Mouse (Mus musculus) cortical plate, adult 2 months (tissue): ENCODE data around the gene Yeats2. TPM values are rescaled to one million over a fixed set of nuclear protein-coding genes. Genes with fewer than 3 reads are reported as not detected.
"Not testable (repeated sequence)": the region's sequence is repeated elsewhere in the genome, so short reads cannot be mapped to it uniquely, and the experiment has no call there.

Experiments
- H3K27ac ChIP-seq: fragments of 200-500 bp; 2 replicates; pipeline ENCODE4 v1.5.1; 2012; ENCODE audit warnings: low read length, control low read depth, inconsistent platforms; ENCODE audit not compliant: insufficient read depth
- H3K4me1 ChIP-seq: fragments of 200-500 bp; 2 replicates; pipeline ENCODE4 v1.6.1; 2011; ENCODE audit warnings: low read length; ENCODE audit not compliant: control insufficient read depth, insufficient read depth
- H3K4me3 ChIP-seq: fragments of 200-500 bp; 2 replicates; pipeline ENCODE4 v1.5.1; 2011; ENCODE audit warnings: mild to moderate bottlenecking, low read length, control low read depth; ENCODE audit not compliant: insufficient read depth
- CTCF ChIP-seq: fragments of 200-500 bp; IDR thresholded peaks from 2 replicates; pipeline ENCODE4 v1.5.1; 2011; ENCODE audit warnings: mild to moderate bottlenecking, control low read depth, low read length; ENCODE audit not compliant: insufficient read depth; ENCODE audit errors: extremely low read depth
- POLR2A ChIP-seq: fragments of 200-500 bp; IDR thresholded peaks from 2 replicates; pipeline ENCODE4 v1.6.1; 2011; ENCODE audit warnings: mild to moderate bottlenecking, low read length, control low read depth; ENCODE audit not compliant: insufficient read depth; ENCODE audit errors: extremely low read depth
- polyA plus RNA-seq: library from polyadenylated mRNA; depleted of rRNA; stranded (reverse); fragments of >200 nt; gene quantifications from 2 replicates; pipeline ENCODE4 v1.2.3, GENCODE M21; 2012

Yeats2 gene
- polyA plus RNA-seq, 1 experiment = 35.4 TPM

DNA sequence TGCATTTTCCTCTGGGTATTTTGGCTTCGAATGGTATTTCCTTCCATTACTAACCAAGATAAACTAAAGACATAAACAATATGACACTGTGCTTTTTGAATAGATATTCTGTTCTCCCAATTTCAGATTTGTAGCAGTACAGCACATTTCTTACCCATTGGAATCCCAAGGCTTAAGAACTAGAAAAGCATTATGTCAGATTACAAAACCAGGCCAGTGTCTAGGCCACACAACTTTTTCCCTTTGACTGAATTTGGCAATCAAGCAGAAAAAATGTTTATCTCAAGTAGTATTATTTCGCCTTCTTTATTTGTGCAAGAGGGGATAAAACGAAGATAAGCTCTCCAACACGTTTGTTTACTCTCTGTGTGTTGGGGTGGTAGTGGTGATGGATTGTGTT is 24.8 kb upstream of the Yeats2 start:
- Histone ChIP-seq H3K4me3 (no peak overlapping the region), H3K4me1 (no peaks in the 10 kb centered on the region; the same call in 1 of the 2 replicates), H3K27ac (no peak overlapping the region)
- TF ChIP-seq POLR2A (no peak), CTCF (no peak)

DNA sequence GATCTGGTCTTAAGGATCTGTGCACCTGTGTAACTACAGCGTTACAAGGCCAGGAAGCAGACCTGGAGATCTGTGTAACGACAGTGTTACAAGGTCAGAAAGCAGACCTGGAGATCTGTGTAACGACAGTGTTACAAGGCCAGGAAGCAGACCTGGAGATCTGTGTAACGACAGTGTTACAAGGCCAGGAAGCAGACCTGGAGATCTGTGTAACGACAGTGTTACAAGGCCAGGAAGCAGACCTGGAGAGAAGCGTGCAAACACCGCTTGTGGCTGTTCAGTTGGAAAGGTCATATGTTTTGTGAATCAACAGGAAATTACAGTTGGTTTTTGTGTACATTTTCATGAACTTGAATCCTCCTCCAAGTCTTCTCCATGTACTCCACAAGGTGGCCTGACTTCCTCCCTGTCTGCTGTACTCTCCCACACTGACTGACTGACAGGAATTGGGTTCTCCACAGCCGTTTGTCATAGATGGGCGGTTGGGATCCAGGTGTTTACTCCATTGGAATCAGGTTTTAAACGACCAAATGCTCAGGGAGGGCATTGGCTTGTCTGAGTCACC is 14.5 kb upstream of the Yeats2 start:
- H3K27ac ChIP-seq, H3K4me3 ChIP-seq, H3K4me1 ChIP-seq: not testable (repeated sequence)

GRCm38 (mm10) chr16:20130397-20130796 is 10.5 kb upstream of the Yeats2 start:
- Histone ChIP-seq H3K27ac (no peak overlapping the region), H3K4me3 (no peak overlapping the region), H3K4me1 (0 out of 2 replicates have a peak, but pooled peaks cover 1% of the 10 kb centered on the region)
- TF ChIP-seq POLR2A (no peak), CTCF (no peak)

DNA sequence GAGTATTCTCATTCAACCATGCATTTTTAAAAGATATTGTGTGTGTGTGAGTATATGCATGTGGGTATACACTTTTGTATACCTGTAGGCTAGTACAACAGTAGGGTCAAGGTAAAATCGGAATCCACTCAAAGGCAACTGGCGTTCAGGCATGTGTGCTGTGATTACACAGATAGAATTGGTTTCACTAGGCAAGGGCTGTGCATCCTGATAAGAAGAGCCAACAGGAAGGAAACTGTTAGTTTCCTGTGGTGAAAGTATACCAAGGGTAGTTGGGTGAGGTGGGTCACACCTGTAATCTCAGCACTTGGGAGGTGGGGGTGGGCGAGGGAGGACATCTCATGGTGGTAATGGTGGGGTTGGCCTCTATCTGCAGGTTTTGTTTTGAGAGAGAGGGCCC is 3.7 kb downstream of the Yeats2 start:
- no peak overlapping the region for H3K4me3 ChIP-seq
- H3K27ac ChIP-seq = no peak overlapping the region
- TF ChIP-seq CTCF (no peak), POLR2A (no peak)
- H3K4me1 ChIP-seq = no peaks in the 10 kb centered on the region; the same call in 1 of the 2 replicates

GRCm38 (mm10) chr16:20151991-20152390 is 11.1 kb downstream of the Yeats2 start:
- no peak overlapping the region for H3K4me3 ChIP-seq
- H3K4me1 ChIP-seq = no peaks in the 10 kb centered on the region; the same call in 1 of the 2 replicates
- no peak overlapping the region for H3K27ac ChIP-seq
- TF ChIP-seq POLR2A = no peak
- TF ChIP-seq CTCF = no peak

- Histone ChIP-seq H3K4me3 (no peak overlapping the region), H3K4me1 (no peaks in the 10 kb centered on the region; the same call in 1 of the 2 replicates), H3K27ac (no peak overlapping the region)
- TF ChIP-seq POLR2A (no peak), CTCF (no peak)
Observed at GRCm38 (mm10) chr16:20153742-20154141, 12.9 kb downstream of the Yeats2 start.

GRCm38 (mm10) chr16:20160130-20160529 is 19.3 kb downstream of the Yeats2 start:
- TF ChIP-seq CTCF (no peak), POLR2A (no peak)
- Histone ChIP-seq H3K27ac (no peak overlapping the region), H3K4me1 (no peaks in the 10 kb centered on the region), H3K4me3 (no peak overlapping the region)

GRCm38 (mm10) chr16:20169071-20169470 is 28.2 kb downstream of the Yeats2 start:
- H3K4me1 ChIP-seq = peaks cover 2% of the 10 kb centered on the region
- H3K4me3 ChIP-seq = no peak overlapping the region
- no peak overlapping the region for H3K27ac ChIP-seq
- TF ChIP-seq POLR2A = no peak
- TF ChIP-seq CTCF = no peak

GRCm38 (mm10) chr16:20169471-20170106 is 28.7 kb downstream of the Yeats2 start:
- H3K4me1 ChIP-seq = peaks cover 2% of the 10 kb centered on the region
- H3K4me3 ChIP-seq = no peak overlapping the region
- H3K27ac ChIP-seq = no peak overlapping the region; the same call in 1 of the 2 replicates
- TF ChIP-seq POLR2A = no peak
- TF ChIP-seq CTCF = no peak

- no peaks in the 10 kb centered on the region for H3K4me1 ChIP-seq
- no peak overlapping the region for H3K4me3 ChIP-seq
- TF ChIP-seq CTCF (no peak), POLR2A (no peak)
- no peak overlapping the region for H3K27ac ChIP-seq
Observed at GRCm38 (mm10) chr16:20179406-20180175, 38.7 kb downstream of the Yeats2 start.
